Mouse (Mus musculus) layer of hippocampus, postnatal 36 days (tissue): ENCODE data around the gene Pah. TPM values are rescaled to one million over a fixed set of nuclear protein-coding genes. Genes with fewer than 3 reads are reported as not detected.

Experiments used
- DNase-seq, 2 experiments: peaks; one replicate each; pipeline ENCODE4 v3.0.0; 2022
- total RNA-seq, 2 experiments: library from RNA; stranded (reverse); gene quantifications; 2 replicates each; pipeline ENCODE4 v1.2.3; 2021

Gene Pah
- total RNA-seq, 2 experiments from 2014 or later, result not detected

DNA sequence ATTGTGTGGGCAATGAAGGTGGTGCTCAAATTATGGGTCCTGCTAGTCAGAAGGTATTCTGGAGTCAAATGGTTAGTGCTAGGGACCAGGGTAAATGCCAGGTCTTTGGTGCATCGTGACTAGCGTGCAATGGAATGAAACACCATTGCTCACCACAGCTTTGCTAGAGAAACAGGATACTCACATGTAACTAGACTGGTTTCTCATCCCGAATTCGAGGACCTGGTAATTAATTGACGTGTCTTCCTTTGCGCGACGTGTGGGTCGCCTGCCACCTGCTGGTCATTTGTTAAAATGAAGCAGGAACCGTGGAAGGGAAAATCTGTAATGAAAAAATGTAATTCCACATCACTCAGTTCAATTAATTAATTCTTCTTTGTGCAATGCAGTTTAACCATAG is 17.6 kb upstream of the Pah start:
- DNase-seq, result peak; percentile 49 to 68

DNA sequence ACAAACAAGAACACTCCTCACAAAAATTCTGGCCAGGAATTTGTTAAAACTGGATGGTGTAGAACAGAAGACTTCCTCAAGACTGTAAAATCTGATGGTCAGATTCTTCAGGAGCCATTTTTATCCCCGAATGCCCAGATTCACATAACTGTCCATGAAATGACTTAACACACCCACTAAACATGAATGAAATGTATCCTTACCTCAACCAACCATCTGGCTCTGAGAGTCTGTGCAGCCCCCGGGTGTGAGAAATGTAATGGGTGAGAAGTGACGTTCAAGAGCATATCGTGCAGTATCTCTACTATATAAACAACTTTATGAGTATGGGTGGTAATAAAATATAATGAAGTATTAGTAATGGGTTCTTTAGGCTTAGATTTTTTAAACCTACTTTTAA is 13.0 kb upstream of the Pah start:
- no peak for DNase-seq

DNA sequence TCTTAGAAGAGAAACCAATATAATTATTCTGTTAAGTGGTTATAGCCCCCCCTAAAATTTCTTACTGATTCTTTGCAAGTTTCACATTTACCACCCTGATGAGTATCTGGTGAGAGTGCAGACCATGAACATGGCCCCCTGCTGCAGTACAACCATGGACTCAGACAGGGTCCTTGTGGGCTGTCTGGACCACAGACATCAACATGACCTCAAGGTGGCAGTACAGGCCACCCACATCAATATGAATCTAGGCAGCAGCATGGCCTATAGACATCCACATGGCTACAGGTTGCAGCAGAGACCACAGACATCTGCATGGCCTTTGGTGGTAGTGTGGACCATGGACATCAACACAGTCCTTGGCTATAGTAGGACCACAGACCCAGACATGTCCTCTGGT is 8.5 kb upstream of the Pah start:
- DNase-seq, result no peak

DNA sequence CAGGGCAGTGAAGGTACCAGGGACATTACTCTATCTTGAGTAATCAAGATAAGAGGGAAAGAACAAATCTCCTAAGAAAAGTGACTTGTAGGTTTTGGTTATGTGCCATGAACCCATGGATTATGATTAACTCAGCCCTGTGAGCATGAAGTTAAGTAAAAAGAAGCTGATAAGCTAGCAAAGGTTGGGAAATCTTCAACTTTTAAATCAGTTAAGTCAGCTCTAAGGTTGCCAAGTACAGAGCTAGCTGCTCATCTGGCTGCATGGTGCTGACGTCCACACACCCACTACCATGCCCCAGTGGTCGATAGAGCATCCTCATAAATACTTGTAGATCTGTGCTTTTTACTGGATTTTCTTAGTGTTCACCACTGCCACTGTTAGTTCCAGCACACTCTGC is 3.0 kb upstream of the Pah start:
- DNase-seq, result no peak

DNA sequence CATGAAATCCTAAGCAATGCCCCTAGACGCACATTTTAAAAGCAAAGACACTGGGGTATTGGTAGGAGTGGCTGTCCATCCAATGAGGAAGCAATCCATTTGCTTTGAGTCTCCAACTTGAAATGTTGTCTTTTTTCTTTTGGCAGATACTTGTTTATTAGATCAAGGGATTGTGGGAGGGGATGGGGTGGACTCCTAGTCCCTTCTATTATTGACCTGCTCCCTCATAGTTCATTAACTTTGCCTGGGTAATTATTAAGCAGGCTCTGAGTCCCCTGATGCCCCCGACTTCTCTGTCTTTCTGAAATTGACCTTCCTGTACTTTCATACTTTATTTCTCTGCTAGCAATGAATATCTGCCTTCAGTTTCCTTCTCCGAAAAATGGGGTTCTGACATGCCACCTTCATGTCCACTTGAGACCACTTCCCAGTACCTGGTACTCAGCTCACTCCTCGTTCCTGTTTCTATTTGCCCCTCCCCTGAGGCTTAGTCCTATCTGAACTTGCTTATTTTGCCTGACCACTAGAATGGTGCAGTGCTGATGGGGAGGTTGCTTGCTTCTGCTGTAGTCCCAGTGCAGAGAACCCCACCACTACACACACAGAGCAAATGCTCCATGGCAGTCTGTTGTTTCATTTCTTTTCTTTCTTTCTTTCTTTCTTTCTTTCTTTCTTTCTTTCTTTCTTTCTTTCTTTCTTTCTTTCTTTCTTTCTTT is 1.0 kb upstream of the Pah start:
- no peak for DNase-seq

DNA sequence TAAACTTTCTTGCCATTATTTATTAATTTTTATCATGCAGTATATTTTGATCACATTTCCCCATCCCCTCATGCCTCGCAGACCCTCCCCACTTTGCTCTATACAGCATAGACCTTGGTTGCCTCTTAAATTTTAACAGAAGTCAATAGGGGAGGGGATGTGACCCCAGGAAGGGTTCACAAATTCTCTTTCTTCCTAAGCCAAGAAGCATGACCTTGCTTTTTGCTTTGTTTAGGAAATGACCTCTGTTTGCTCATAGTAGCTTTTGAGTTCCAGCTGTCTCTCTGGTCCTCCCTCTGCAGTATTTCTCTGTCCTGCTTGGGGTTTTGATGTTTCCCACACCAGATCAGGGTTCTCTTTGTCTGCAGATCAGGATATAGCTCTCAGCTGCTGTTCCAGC is 12.6 kb downstream of the Pah start:
- DNase-seq, result no peak

DNA sequence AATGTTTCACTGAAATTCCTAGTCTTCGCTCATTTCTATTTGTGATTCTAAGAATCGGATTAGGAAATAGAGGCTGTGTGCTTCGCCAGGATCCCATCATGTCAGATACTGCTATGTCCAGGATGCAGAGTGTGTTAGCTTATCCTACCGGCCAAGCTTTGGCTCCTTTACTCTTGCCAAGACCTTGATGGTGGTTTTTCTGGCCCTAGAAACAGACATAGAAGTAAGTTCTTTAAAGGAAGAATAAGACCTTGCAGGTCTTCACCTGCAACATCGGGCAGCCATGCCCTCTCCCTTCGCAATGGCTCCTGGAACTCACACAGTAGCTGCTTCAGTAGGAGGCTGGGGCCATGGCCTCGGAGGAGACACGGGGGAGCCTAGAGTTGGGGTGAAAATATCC is 24.2 kb downstream of the Pah start:
- DNase-seq, result no peak

DNA sequence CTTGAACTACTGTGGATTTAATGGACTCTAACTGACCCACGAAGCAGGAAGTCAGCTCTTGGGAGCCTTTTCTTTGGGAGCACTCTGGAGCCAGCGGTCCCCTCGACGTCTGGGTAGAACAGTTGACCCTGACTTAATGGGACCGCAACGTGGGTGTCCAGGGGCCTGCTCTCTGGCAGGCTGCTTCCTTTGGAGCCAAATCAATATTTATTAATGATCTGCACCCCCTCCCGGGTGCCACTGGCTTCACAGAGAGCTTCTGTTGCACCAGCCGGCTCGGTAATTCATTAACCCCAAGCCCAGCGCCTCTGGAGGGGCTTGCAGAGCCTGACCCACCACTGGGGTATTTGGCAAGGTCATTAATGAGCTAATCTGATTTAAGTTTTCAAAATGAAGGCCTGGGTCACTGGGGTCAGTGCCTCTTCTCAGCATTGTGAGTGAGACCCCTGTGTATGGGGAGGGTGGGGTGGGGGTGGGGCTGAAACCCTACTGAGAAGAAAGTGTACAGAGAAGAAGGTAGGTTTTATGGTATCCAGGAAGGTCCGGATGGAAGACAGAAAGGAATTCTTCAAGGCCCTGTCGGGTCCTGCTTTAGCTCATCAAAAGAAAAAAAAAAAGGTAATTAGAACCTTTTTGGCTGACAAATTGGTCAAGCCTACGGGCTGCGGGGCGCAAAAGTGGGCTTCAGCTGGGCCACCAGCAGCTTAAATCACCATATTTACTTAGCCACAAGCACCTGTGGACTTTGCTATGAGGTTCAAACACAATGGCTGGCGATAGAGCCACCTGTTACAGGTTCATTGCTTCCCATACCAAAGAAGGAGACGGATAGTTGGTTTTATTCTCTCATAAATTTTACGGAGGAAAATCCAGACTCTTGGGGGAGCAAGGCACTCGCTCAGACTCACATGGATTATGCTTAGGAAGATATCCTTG is 25.0 kb downstream of the Pah start:
- DNase-seq, result no peak

DNA sequence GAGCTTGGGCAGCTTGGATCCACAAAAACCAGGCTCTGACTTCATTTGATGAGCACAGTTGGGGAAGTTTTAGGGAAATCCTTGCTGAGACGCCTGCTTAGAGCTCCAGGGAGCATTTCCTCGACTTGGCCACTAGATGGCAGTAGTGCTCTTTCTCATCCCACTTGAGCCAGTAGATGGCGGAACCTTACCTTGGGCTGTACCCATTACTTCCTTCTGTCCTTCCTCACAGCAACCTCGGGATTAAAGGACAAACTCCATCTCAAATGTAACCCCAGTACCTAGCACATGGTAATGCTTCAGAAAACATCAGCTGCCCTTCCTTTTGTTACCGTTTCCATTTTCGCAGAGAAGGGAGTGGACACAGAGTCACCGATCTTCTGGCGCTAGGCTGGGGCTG is 31.1 kb downstream of the Pah start:
- peak; percentile 31 to 52 for DNase-seq

DNA sequence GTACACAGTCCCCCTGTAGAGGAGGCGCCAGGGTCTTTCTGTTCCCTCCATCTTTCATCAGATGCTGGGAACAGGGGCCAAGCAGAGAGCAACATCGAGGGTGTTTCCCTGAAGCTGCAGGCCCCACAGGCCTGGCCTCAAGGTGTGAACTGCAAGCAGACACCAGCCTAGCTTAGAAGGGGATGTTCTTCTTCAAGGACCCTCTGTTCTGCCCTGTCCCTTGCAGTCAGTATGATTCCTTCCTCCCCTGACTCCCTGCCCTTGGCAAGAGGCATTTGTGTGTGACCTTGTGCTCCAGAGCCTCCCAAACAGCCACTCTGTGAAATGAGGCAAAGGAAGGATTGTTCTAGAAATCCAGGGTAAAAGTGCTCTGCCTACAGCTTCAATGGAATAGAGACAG is 34.8 kb downstream of the Pah start:
- DNase-seq, result no peak

DNA sequence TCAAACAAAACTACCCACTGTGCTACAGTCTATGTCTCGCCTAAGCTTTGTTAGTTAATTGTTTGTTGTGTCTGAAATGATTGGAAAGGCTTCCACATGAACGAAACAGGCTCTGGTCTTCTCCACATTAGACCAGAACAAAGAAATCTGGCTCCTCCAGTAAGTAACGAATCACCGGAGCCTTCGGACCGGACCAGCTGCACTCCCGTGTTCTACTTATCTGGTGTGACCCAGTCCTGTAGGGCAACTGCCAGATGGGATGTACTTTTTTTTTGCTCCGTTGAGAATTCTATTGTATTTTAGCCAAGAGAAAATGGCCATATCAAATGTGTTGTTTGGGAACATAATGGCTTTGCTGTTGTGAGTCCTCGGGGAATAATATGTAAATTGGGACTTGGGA is 42.2 kb downstream of the Pah start:
- no peak for DNase-seq

DNA sequence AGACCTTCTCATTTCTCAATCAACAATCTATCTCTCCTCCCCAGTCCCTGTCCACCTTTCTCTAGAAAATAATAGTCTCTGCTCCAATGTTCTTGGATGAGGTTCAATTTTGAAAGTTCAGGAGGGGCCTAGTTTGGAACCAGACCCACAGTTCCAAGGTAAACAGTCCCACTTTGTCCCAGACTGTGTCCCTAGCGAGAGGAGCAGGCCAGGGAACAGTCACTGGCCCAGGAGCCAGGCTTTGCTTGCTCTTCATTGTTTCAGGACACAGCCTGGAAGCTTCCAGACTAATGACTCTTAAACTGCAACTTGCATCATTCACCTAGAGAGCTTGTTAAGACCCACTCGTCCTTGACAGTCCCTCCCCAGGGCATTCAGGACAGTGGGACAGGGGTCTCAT is 44.1 kb downstream of the Pah start:
- DNase-seq, result no peak

DNA sequence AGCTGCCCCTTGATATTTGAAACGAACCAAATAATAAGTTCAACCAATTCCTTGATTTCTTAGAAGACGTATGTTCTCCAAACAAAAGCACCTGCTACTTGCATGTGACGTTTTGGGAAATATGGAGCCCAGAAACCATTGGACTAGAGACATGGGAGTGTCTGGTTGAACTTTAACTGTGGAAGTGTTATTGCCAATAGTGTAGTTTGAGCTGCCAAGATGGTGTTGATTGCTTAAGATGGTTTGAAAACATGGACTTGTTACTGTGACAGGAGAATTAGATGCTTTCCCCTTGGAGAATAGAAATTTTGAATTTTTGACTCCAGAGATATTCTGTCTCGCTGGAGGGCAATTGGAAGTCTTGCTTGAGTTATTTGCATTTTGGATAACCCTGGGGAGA is 50.9 kb downstream of the Pah start:
- DNase-seq, result no peak

DNA sequence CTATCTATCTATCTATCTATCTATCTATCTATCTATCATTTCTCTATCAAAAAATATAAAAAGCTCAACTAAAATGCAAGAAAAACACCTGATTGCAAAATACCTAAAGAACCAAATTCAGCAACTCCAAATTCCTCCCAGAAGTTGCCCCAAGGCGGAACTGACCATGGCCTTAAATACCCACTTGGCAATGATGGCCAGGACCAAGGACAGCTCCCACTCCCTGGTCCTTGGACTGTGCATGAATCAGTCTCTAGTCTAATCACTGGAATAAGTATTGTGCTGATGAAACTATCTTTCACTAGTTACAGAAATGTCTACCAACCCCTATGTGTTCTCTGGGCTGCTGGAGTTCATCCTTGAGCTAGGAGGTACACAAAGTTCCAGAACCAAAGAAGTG is 65.1 kb downstream of the Pah start:
- DNase-seq, result no peak

DNA sequence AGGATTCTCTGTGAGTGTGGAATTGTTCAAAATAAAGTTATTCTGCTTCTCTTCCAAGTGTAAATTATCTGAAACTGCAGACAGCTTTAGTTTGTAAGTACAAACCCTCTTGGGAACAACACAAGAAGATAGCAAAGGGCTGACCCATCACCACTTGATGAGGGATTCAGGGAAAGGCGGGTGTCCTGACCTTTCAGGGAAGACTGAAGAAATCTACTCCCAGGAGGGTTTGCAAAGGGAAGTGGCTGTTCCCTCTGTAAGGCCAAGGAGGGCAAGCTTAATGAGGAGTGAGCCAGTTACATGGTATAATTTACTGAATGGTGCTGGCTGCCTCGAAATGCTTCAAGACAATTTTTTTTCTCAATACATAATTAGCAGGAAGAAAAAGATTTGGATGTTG is 72.3 kb downstream of the Pah start:
- DNase-seq, result no peak

DNA sequence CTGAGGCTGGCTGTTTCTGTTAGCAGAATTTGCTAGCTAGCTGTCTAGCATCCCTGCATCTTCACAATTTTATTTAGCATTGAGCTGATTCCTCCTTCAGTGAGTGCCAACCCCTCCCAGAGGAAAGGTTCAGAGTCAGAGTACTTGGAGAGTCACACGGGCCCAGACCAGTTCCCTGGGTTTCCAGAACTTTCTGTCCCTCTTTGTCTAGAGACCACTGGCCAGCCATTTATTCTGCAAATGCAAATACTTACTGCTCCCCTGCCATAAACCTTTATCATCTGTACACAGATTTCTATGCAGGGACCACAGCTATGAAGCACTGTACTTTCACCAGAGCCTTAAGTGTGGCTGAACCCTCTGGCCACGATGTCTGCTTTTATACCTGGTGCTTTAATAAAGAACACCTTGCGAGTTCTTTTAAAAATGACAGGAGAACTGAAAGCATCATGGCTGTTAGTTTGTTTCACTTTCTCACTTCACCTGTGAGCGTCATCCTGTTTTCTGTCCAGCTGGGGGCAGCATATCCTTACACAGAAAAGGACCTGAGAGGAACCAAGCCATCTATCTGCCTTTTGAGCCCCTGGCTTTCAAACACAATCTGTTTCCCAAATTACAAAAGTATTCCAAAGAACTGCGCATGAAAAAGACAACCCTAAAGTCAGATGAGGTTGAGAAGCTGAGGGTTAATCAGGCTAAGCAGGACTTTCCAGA is 74.9 kb downstream of the Pah start:
- DNase-seq, result peak; percentile 20 to 23

DNA sequence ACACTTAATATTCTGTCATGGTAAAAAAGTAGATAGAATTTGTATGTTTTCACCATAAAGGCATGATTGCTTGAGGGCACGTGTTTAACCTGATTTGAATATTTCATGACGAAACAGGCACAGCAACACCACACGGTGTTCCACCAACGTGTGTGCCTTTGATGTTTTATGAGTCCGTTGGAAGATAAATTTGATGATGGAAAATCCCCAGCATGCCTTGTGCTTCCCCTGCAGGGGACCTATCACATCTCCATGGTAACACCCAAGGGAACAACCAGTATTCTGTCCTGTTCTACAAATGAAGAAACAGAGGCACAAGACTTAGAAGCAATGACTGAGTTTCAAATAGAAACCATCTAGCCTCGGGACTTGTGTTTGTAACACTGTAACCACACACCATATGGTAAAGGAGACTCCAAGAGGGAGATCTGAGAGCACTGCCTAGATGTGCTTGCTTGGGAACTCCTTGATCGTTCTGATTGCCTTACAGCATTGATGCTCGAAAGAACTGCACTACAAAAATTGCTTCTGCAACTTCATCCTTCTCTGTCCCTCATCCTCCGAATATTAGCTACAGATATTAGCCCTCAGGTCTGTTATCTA is 75.6 kb downstream of the Pah start:
- DNase-seq, result peak; percentile 18 to 33

DNA sequence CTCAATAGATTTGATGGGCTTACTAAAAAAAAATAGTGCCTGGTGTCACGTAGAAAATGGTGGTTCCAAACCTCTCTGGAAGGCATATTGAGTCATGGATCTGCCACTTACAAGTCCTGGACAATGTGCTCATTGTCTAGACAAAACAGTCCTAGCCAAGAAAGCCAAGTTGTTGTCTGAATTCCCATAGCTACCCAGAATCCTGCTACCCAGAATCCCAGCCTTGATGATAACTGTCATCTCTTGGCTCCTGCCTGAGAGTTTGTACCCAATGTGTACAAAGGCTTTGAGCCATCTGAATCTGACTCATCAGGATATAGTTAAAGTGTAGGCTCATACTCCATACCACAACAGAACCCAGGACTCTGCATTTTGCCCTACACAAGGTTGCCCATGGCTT is 80.6 kb downstream of the Pah start:
- DNase-seq, result no peak

DNA sequence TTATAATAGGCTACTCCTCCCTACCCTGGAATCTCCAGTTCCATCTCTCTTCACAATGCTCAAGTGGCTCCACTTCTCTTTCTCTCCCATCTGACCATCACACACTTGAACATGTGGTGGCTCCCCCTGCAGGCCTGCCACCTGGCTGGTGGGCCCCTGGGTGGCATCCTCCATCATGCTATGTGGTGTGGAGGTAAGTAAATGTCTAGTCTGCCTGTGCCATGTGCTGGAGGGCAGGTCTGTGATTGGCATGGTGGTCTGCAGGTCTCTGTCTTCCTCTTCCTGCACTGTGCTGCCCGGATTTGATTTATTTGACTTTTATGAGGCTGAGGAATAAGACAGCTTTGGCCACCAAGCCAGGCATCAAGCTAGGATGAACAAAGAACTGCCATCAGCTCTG is 103.6 kb downstream of the Pah start:
- no peak for DNase-seq
